Mouse (Mus musculus): ENCODE data around the gene Nrn1l. TPM values are rescaled to one million over a fixed set of nuclear protein-coding genes. Genes with fewer than 3 reads are reported as not detected.

The Nrn1l gene
- polyA plus RNA-seq, 1 experiment from 2014 or later: 1.2 TPM

DNA sequence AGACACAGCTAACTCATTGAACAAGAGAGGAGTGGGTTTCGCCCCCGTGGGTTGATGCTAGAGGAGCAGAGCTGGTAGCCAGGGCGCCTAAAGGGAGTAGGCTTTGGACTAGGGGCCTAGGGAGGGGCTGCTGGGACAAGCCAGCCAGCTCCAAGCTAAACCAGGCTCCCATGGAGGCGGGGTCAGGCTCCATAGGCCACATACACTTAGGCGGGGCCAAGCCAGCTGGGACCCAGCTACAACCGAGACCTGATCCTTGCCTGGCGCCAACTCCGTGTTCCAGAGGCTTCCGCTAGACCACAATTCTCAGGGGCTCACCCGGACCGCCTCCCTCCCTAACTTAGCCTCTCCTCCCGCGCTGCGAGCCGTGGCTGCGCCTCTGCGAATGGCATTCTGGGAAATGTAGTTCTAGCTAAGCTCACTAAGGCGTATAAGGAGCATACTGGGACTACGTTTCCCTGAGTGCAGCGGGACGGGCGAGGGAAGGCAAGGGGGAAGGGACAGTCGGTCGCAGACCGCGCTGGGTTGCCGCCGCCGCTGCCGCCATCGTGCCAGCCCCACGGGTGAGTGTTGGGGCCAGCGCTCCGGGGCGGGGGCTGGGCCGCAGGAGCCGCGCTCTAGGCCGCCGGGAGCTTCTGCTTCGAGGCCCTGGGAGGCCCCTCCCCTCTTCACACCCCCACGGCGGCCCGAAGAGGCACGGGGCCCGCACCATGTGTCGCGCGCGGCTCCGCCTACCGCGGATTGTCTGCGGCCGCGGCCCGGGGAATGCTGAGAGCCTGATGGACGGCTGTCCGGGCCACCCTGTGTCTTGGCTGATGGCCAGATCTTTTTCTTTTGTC lies 33.0 kb upstream of the Nrn1l start, which contains the start of gene Nutf2:
Gene Nutf2, plus strand, starts transcription at position 438 of the 839 bp plus-strand sequence.
- under 1% methylated on average over 57 of the region's 59 CpGs for WGBS
- Histone ChIP-seq H3K9me3 (ENCODE audit: control insufficient read depth, low read length) (no peaks in the 10 kb centered on the region), H3K4me3 (ENCODE audit: control insufficient read depth in 1 of 2, insufficient read depth in 1 of 2, low read depth in 1 of 2, low read length in 2 of 2) (peak within 1 kb of the TSS; percentile 94 to 96), H3K36me3 (ENCODE audit: control insufficient read depth, insufficient read depth, low read length) (peaks cover 26% of the 10 kb centered on the region), H3K27ac (replicated peaks in 1 of 2; ENCODE audit: control insufficient read depth in 1 of 2, insufficient read depth in 1 of 2, low read depth in 2 of 2, low read length in 2 of 2) (peak within 1 kb of the TSS; percentile 86 to 90), H3K4me1 (ENCODE audit: control insufficient read depth in 2 of 2, insufficient read depth in 2 of 2, low read length in 2 of 2) (peaks cover 11 to 38% of the 10 kb centered on the region in 2 experiments), H3K9ac (ENCODE audit: low read length) (peak within 1 kb of the TSS; percentile 96), H3K4me2 (ENCODE audit: low read length) (peak within 1 kb of the TSS; percentile 91), H3K27me3 (ENCODE audit: control insufficient read depth, insufficient read depth, low read length) (no peaks in the 10 kb centered on the region)
- ATAC-seq (ENCODE audit: insufficient number of reproducible peaks, insufficient read depth, low FRiP score, low read depth): peak; percentile 97

DNA sequence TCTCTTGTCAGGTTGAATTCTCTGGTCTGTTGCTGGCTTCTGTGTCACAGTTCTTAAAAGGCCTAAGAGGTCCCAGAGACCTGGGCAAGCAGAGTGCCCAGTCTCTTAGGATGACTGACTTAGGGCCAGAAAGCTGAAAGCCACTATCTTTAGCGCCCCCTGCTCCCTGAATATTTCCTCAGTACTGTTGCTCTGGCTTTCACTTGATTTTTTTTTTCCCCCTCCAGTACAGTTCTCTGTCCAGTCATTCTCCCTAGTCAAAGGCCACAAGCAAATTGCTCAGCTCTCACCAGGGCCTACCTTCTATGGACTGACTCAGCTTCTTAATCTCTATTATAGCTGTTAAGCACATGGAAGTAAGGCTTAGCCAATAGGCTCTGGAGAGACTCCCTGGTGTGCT lies 31.4 kb upstream of the Nrn1l start:
- peaks cover 5 to 29% of the 10 kb centered on the region in 2 experiments for H3K4me1 ChIP-seq (ENCODE audit: control insufficient read depth in 2 of 2, insufficient read depth in 2 of 2, low read length in 2 of 2)
- H3K36me3 ChIP-seq (ENCODE audit: control insufficient read depth, insufficient read depth, low read length): peaks cover 42% of the 10 kb centered on the region
- no peaks in the 10 kb centered on the region for H3K27me3 ChIP-seq (ENCODE audit: control insufficient read depth, insufficient read depth, low read length)
- peak overlapping the region; percentile 91 for H3K4me2 ChIP-seq (ENCODE audit: low read length)
- ATAC-seq (ENCODE audit: insufficient number of reproducible peaks, insufficient read depth, low FRiP score, low read depth): no peak
- H3K9ac ChIP-seq (ENCODE audit: low read length): peak overlapping the region; percentile 96
- no peak overlapping the region for H3K27ac ChIP-seq (replicated peaks in 1 of 2; ENCODE audit: control insufficient read depth in 1 of 2, insufficient read depth in 1 of 2, low read depth in 2 of 2, low read length in 2 of 2)
- peak overlapping the region; percentile 94 to 96; a peak in 3 of 4 replicates for H3K4me3 ChIP-seq (ENCODE audit: control insufficient read depth in 1 of 2, insufficient read depth in 1 of 2, low read depth in 1 of 2, low read length in 2 of 2)
- H3K9me3 ChIP-seq (ENCODE audit: control insufficient read depth, low read length): no peaks in the 10 kb centered on the region
- 10% methylated on average over 1 of the region's 1 CpGs for WGBS

DNA sequence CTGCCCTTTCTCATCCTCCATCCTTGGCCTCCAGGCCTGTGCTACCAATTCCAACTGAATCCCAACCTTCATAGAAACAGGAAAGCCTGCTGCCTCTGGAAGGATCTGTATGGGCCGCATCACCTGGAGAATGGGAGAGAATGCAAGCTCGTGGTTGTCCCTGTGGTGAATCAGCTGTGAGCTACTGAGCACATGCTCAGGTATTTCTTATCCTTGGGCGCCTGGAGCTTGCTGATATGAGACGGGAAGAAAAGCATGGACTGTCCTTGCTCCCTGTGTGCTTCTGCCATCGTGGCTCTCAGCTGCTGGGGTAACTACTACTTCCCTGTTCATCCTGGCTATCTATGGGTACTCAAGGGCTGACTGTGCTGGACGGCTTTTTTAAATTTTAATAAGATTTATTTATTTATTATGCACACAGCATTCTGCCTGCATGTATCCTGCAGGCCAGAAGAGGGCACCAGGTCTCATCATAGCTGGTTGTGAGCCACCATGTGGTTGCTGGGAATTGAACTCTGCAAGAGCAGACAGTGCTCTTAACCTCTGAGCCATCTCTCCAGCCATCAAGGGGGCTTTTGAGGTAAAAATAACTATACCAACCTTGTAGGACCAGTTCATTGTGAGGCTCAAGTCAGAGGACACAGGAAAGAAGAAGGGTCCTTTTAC lies 26.9 kb upstream of the Nrn1l start:
- 75% methylated on average over 6 of the region's 6 CpGs for WGBS
- Histone ChIP-seq H3K9ac (ENCODE audit: low read length) (no peak overlapping the region), H3K4me1 (ENCODE audit: control insufficient read depth in 2 of 2, insufficient read depth in 2 of 2, low read length in 2 of 2) (peaks cover 0 to 11% of the 10 kb centered on the region in 2 experiments; a peak in 2 of 4 replicates), H3K9me3 (ENCODE audit: control insufficient read depth, low read length) (no peaks in the 10 kb centered on the region), H3K27ac (replicated peaks in 1 of 2; ENCODE audit: control insufficient read depth in 1 of 2, insufficient read depth in 1 of 2, low read depth in 2 of 2, low read length in 2 of 2) (no peak overlapping the region), H3K4me2 (ENCODE audit: low read length) (no peak overlapping the region), H3K36me3 (ENCODE audit: control insufficient read depth, insufficient read depth, low read length) (peaks cover 70% of the 10 kb centered on the region), H3K27me3 (ENCODE audit: control insufficient read depth, insufficient read depth, low read length) (no peaks in the 10 kb centered on the region), H3K4me3 (ENCODE audit: control insufficient read depth in 1 of 2, insufficient read depth in 1 of 2, low read depth in 1 of 2, low read length in 2 of 2) (no peak overlapping the region)
- ATAC-seq (ENCODE audit: insufficient number of reproducible peaks, insufficient read depth, low FRiP score, low read depth): no peak

DNA sequence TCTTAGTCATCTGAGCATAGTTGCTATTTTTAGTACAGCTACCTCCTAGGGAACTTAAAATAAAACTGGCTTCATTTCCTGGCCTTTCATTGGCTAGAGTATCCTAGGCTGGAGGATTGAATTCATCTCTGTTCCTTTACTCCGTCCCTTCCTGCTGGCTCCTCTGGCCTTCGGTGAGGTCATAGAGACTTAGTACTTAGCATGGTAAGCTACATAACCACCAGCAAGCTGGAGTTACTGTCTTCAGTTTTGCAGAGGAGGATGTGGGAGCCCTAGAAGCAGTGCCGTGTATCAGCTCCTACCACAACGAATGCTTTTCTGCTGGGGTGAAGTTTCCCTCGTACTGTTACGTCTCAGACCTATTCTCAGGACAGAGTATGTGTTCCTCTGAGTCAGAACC lies 19.1 kb upstream of the Nrn1l start:
- Histone ChIP-seq H3K4me3 (ENCODE audit: control insufficient read depth in 1 of 2, insufficient read depth in 1 of 2, low read depth in 1 of 2, low read length in 2 of 2) (no peak overlapping the region), H3K27ac (replicated peaks in 1 of 2; ENCODE audit: control insufficient read depth in 1 of 2, insufficient read depth in 1 of 2, low read depth in 2 of 2, low read length in 2 of 2) (peak overlapping the region; percentile 80 to 93), H3K36me3 (ENCODE audit: control insufficient read depth, insufficient read depth, low read length) (peaks cover 74% of the 10 kb centered on the region), H3K27me3 (ENCODE audit: control insufficient read depth, insufficient read depth, low read length) (no peaks in the 10 kb centered on the region), H3K9ac (ENCODE audit: low read length) (peak overlapping the region; percentile 42), H3K4me1 (ENCODE audit: control insufficient read depth in 2 of 2, insufficient read depth in 2 of 2, low read length in 2 of 2) (peaks cover 13 to 25% of the 10 kb centered on the region in 2 experiments), H3K4me2 (ENCODE audit: low read length) (peak overlapping the region; percentile 50), H3K9me3 (ENCODE audit: control insufficient read depth, low read length) (no peaks in the 10 kb centered on the region)
- peak; percentile 71 for ATAC-seq (ENCODE audit: insufficient number of reproducible peaks, insufficient read depth, low FRiP score, low read depth)
- WGBS: 37% methylated on average over 6 of the region's 6 CpGs

DNA sequence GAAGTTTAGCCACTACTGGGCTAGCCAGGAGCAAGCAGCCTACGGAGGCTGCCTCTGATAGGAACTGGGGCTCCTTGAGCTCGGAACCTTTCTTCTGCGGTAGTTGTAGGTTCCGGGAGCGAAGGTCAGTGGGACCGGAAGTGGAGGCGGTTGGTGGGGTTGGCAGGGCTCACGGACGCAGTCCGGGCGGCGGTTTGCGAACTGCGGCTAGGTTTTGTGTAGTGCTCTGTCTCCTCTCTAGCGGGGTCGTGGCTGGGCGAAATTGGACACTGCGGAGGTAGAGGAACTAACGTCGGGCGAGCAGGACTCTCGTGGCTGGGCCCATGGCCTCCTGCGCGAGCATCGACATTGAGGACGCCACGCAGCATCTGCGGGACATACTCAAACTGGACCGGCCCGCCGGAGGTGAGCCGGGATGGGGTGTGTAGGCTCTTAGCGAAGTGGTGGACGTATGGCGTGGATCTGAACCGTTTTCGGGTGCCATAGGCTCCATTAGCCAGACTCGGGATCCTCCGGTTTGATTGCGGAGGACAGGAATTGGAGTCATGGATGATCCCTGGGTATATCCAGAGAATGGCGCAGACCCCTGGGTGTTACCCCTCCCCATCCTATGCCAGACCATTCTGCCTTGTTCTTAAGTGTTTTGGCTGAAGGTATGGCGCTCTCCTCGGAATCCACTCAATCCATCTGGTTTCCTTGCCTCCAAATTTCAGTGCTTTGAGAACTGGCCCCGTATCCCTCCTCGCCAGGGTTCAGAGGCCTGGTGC lies 12.4 kb upstream of the Nrn1l start, which contains the start of gene Edc4:
Gene Edc4, plus strand, starts transcription at position 128 of the 767 bp plus-strand sequence.
- peaks cover 63% of the 10 kb centered on the region for H3K36me3 ChIP-seq (ENCODE audit: control insufficient read depth, insufficient read depth, low read length)
- peaks cover 3 to 15% of the 10 kb centered on the region in 2 experiments; a peak in 3 of 4 replicates for H3K4me1 ChIP-seq (ENCODE audit: control insufficient read depth in 2 of 2, insufficient read depth in 2 of 2, low read length in 2 of 2)
- peak within 1 kb of the TSS; percentile 30 to 69; a peak in 3 of 4 replicates for H3K27ac ChIP-seq (replicated peaks in 1 of 2; ENCODE audit: control insufficient read depth in 1 of 2, insufficient read depth in 1 of 2, low read depth in 2 of 2, low read length in 2 of 2)
- peak; percentile 42; the same call in 1 of the 2 replicates for ATAC-seq (ENCODE audit: insufficient number of reproducible peaks, insufficient read depth, low FRiP score, low read depth)
- peak within 1 kb of the TSS; percentile 95 for H3K4me2 ChIP-seq (ENCODE audit: low read length)
- under 1% methylated on average over 45 of the region's 45 CpGs for WGBS
- H3K27me3 ChIP-seq (ENCODE audit: control insufficient read depth, insufficient read depth, low read length): no peaks in the 10 kb centered on the region
- H3K4me3 ChIP-seq (ENCODE audit: control insufficient read depth in 1 of 2, insufficient read depth in 1 of 2, low read depth in 1 of 2, low read length in 2 of 2): peak within 1 kb of the TSS; percentile 87 to 95
- peak within 1 kb of the TSS; percentile 97 for H3K9ac ChIP-seq (ENCODE audit: low read length)
- no peaks in the 10 kb centered on the region for H3K9me3 ChIP-seq (ENCODE audit: control insufficient read depth, low read length)

DNA sequence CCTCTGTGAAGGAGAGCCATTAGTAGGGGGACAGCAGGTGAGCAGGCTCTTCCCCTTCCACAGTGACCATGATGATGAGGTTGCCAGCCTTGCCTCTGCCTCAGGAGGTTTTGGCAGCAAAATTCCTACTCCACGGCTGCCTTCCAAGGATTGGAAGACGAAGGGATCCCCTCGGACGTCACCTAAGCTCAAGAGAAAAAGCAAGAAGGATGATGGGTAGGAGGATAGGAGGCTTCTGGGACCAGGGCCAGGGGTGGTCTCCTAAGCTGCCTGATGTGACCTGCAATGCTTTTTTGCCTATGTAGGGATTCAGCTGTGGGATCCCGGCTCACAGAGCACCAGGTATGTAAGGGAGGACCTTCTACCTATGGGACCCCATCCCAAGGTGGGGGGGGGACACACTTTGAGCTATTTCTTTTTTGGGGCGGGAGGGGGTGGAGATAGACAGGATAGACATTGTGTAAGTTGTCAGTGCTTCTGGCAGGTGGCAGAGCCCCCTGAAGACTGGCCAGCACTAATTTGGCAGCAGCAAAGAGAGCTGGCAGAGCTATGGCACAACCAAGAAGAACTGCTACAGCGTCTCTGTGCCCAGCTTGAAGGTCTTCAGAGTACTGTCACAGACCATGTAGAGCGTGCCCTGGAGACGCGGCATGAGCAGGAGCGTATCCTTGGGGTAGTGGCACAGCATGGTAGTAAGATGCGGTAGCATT lies 3.5 kb upstream of the Nrn1l start:
- Histone ChIP-seq H3K4me3 (ENCODE audit: control insufficient read depth in 1 of 2, insufficient read depth in 1 of 2, low read depth in 1 of 2, low read length in 2 of 2) (no peak overlapping the region), H3K9me3 (ENCODE audit: control insufficient read depth, low read length) (no peaks in the 10 kb centered on the region), H3K36me3 (ENCODE audit: control insufficient read depth, insufficient read depth, low read length) (peaks cover 87% of the 10 kb centered on the region), H3K4me1 (ENCODE audit: control insufficient read depth in 2 of 2, insufficient read depth in 2 of 2, low read length in 2 of 2) (peaks cover 4 to 6% of the 10 kb centered on the region in 2 experiments; a peak in 2 of 4 replicates), H3K27me3 (ENCODE audit: control insufficient read depth, insufficient read depth, low read length) (no peaks in the 10 kb centered on the region), H3K4me2 (ENCODE audit: low read length) (no peak overlapping the region), H3K27ac (replicated peaks in 1 of 2; ENCODE audit: control insufficient read depth in 1 of 2, insufficient read depth in 1 of 2, low read depth in 2 of 2, low read length in 2 of 2) (no peak overlapping the region), H3K9ac (ENCODE audit: low read length) (no peak overlapping the region)
- ATAC-seq (ENCODE audit: insufficient number of reproducible peaks, insufficient read depth, low FRiP score, low read depth): no peak
- 91% methylated on average over 12 of the region's 12 CpGs for WGBS
